Mouse (Mus musculus) lung, embryonic 16.5 days (tissue): Measurements from ENCODE around the gene Cyb5rl. TPM values are rescaled to one million over a fixed set of nuclear protein-coding genes. Genes with fewer than 3 reads are reported as not detected.

Source experiments
- ATAC-seq: fragments of 200-750 bp; cut with Nextera tagmentation; 2 replicates; pipeline ENCODE4 v1.8.0; 2017; ENCODE audit warnings: low read depth, mild to moderate bottlenecking, moderate library complexity
- H3K27ac ChIP-seq: fragments of 300-500 bp; sonication (generic); 2 replicates; pipeline ENCODE4 v1.5.1; 2014; ENCODE audit warnings: mild to moderate bottlenecking, control low read depth, low read length
- H3K27me3 ChIP-seq: fragments of 300-500 bp; sonication (generic); 2 replicates; pipeline ENCODE4 v1.6.1; 2014; ENCODE audit warnings: low read depth, low read length, mixed read lengths; ENCODE audit not compliant: control insufficient read depth, insufficient read depth
- H3K36me3 ChIP-seq: fragments of 300-500 bp; sonication (generic); 2 replicates; pipeline ENCODE4 v1.6.1; 2014; ENCODE audit warnings: low read length; ENCODE audit not compliant: control insufficient read depth, insufficient read depth
- H3K4me1 ChIP-seq: fragments of 300-500 bp; sonication (generic); replicated peaks from 2 replicates; pipeline ENCODE4 v1.6.1; 2014; ENCODE audit warnings: low read length, mixed read lengths; ENCODE audit not compliant: control insufficient read depth, insufficient read depth
- H3K4me2 ChIP-seq: fragments of 300-500 bp; sonication (generic); 2 replicates; pipeline ENCODE4 v1.6.1; 2014; ENCODE audit warnings: low read depth, low read length, control low read depth
- H3K4me3 ChIP-seq: fragments of 300-500 bp; sonication (generic); 2 replicates; pipeline ENCODE4 v1.5.1; 2014; ENCODE audit warnings: mild to moderate bottlenecking, low read length, control low read depth
- H3K9ac ChIP-seq: fragments of 300-500 bp; sonication (generic); 2 replicates; pipeline ENCODE4 v1.6.1; 2014; ENCODE audit warnings: low read length, control low read depth
- H3K9me3 ChIP-seq: fragments of 300-500 bp; sonication (generic); 2 replicates; pipeline ENCODE4 v1.6.1; 2016; ENCODE audit warnings: low read length; ENCODE audit not compliant: control insufficient read depth
- WGBS: fragments of 180-500 bp; shearing (Covaris S2); extraction: QIAGEN DNeasy Blood & Tissue Kit; methylation state at CpG from one replicate; pipeline ENCODE4 v1.1.7; 2014; 5-methylcytosine and 5-hydroxymethylcytosine counted together
- polyA plus RNA-seq: library from polyadenylated mRNA; unstranded; fragments of >200 nt; fragmentation: Nextera tagmentation; extraction: Ambion mirVana; gene quantifications from 2 replicates; pipeline ENCODE4 v1.2.1, GENCODE M21; 2015

Gene Cyb5rl
- polyA plus RNA-seq, 1 experiment from 2014 or later: 7.2 TPM

- no peak overlapping the region for H3K4me2 ChIP-seq
- WGBS: 56% methylated on average over 2 of the region's 2 CpGs
- no peak for ATAC-seq
- H3K4me3 ChIP-seq: no peak overlapping the region
- H3K27me3 ChIP-seq: no peaks in the 10 kb centered on the region
- H3K4me1 ChIP-seq: peaks cover 5% of the 10 kb centered on the region
- H3K36me3 ChIP-seq: no peaks in the 10 kb centered on the region
- H3K9me3 ChIP-seq: no peaks in the 10 kb centered on the region
- H3K9ac ChIP-seq: no peak overlapping the region
- H3K27ac ChIP-seq: no peak overlapping the region
Observed at GRCm38 (mm10) chr4:107117741-107118385, 51.1 kb downstream of the Cyb5rl start.

- H3K27me3 ChIP-seq: no peaks in the 10 kb centered on the region
- 33% methylated on average over 4 of the region's 4 CpGs for WGBS
- H3K27ac ChIP-seq: no peak overlapping the region
- H3K4me1 ChIP-seq: peaks cover 5% of the 10 kb centered on the region
- ATAC-seq: peak; percentile 63
- H3K9me3 ChIP-seq: no peaks in the 10 kb centered on the region
- no peak overlapping the region for H3K4me3 ChIP-seq
- H3K36me3 ChIP-seq: no peaks in the 10 kb centered on the region
- H3K4me2 ChIP-seq: no peak overlapping the region
- no peak overlapping the region for H3K9ac ChIP-seq
Observed at GRCm38 (mm10) chr4:107119056-107119455, 52.3 kb downstream of the Cyb5rl start.

GRCm38 (mm10) chr4:107120676-107121075 is 53.9 kb downstream of the Cyb5rl start:
- no peak overlapping the region for H3K27ac ChIP-seq
- no peaks in the 10 kb centered on the region for H3K9me3 ChIP-seq
- no peaks in the 10 kb centered on the region for H3K36me3 ChIP-seq
- ATAC-seq: no peak
- H3K9ac ChIP-seq: no peak overlapping the region
- no peak overlapping the region for H3K4me2 ChIP-seq
- H3K4me3 ChIP-seq: no peak overlapping the region
- peaks cover 5% of the 10 kb centered on the region for H3K4me1 ChIP-seq
- WGBS: 85% methylated on average over 6 of the region's 6 CpGs
- H3K27me3 ChIP-seq: no peaks in the 10 kb centered on the region

GRCm38 (mm10) chr4:107121165-107121943 is 54.6 kb downstream of the Cyb5rl start:
- Histone ChIP-seq H3K36me3 (no peaks in the 10 kb centered on the region), H3K4me2 (no peak overlapping the region), H3K27ac (no peak overlapping the region), H3K9me3 (no peaks in the 10 kb centered on the region), H3K4me3 (no peak overlapping the region), H3K4me1 (peaks cover 5% of the 10 kb centered on the region), H3K27me3 (no peaks in the 10 kb centered on the region; the same call in 1 of the 2 replicates), H3K9ac (no peak overlapping the region)
- ATAC-seq: peak; percentile 48; the same call in 1 of the 2 replicates
- WGBS: 58% methylated on average over 12 of the region's 12 CpGs

GRCm38 (mm10) chr4:107124376-107124775 is 57.6 kb downstream of the Cyb5rl start:
- Histone ChIP-seq H3K4me1 (no peaks in the 10 kb centered on the region; the same call in 1 of the 2 replicates), H3K4me2 (no peak overlapping the region), H3K9ac (no peak overlapping the region), H3K27me3 (no peaks in the 10 kb centered on the region; the same call in 1 of the 2 replicates), H3K4me3 (no peak overlapping the region), H3K9me3 (no peaks in the 10 kb centered on the region), H3K27ac (no peak overlapping the region), H3K36me3 (no peaks in the 10 kb centered on the region)
- no peak for ATAC-seq
- 58% methylated on average over 7 of the region's 7 CpGs for WGBS

- Histone ChIP-seq H3K4me2 (no peak overlapping the region), H3K9ac (no peak overlapping the region), H3K27ac (no peak overlapping the region), H3K9me3 (no peaks in the 10 kb centered on the region), H3K4me1 (no peaks in the 10 kb centered on the region), H3K36me3 (no peaks in the 10 kb centered on the region), H3K27me3 (no peaks in the 10 kb centered on the region; the same call in 1 of the 2 replicates), H3K4me3 (no peak overlapping the region)
- WGBS: 60% methylated on average over 5 of the region's 5 CpGs
- ATAC-seq: no peak
Observed at GRCm38 (mm10) chr4:107125101-107125500, 58.3 kb downstream of the Cyb5rl start.

DNA sequence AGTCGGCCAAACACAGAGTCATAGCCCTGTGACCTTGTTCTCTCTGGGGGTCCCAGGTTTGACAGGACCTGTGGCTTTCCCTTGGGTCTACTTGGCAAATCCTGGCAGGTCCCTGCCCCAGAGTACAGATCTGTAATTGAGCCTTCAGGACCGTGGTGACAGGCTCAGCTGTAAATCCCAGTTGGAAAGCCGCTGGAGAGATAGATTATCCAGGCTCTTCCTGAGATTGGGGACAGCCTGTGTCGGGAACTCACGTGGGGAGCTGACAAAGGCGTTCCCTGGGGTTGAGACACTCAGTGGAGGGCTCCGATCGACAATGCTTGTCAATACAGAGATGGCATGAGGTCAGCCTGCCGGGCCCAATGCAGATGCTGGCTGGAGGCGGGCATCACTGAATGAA is 59.6 kb downstream of the Cyb5rl start:
- H3K9me3 ChIP-seq: no peaks in the 10 kb centered on the region
- H3K4me2 ChIP-seq: no peak overlapping the region
- ATAC-seq: no peak
- no peak overlapping the region for H3K27ac ChIP-seq
- H3K4me3 ChIP-seq: no peak overlapping the region
- no peak overlapping the region for H3K9ac ChIP-seq
- no peaks in the 10 kb centered on the region for H3K36me3 ChIP-seq
- H3K27me3 ChIP-seq: no peaks in the 10 kb centered on the region; the same call in 1 of the 2 replicates
- WGBS: 60% methylated on average over 10 of the region's 10 CpGs
- no peaks in the 10 kb centered on the region for H3K4me1 ChIP-seq

DNA sequence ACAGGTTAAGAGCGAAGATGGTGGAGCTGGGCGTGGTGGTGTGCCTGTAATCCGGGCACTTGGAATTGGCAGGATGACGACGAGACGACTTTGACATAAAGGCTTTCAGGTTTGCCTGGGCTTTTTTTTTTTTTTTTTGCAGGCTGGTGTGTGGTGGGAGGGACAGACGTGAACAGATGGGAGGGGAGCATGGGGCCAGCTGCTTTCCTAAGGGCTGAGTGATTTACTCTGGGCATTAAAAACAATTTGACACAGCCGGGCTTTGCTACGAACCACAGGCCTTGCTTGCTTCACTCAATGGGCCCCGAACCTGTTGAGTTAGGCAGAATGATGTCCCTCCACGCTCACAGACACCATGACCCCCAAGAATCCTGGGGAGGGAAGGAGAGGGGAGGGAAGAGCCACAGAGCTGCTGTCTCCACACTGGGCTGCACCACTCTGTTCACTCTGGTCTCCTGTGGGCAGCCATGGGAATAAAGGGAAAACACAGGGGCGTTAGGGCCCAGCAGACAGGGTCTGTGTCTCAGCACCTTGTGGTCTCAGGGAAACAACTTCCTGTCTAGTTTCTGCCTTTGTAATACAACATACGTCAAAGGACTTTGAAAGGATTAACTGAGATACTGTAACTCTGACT is 60.2 kb downstream of the Cyb5rl start:
- H3K4me2 ChIP-seq: no peak overlapping the region
- 66% methylated on average over 13 of the region's 13 CpGs for WGBS
- no peaks in the 10 kb centered on the region; the same call in 1 of the 2 replicates for H3K27me3 ChIP-seq
- H3K9ac ChIP-seq: no peak overlapping the region
- no peaks in the 10 kb centered on the region for H3K4me1 ChIP-seq
- no peaks in the 10 kb centered on the region for H3K9me3 ChIP-seq
- H3K4me3 ChIP-seq: no peak overlapping the region
- H3K36me3 ChIP-seq: no peaks in the 10 kb centered on the region
- no peak for ATAC-seq
- H3K27ac ChIP-seq: no peak overlapping the region
